Mouse (Mus musculus) adipocyte (in vitro differentiated cells): ENCODE measurements around the gene Rbx1.
"Not testable (repeated sequence)": the region's sequence is repeated elsewhere in the genome, so short reads cannot be mapped to it uniquely, and the experiment has no call there.

Experiments
- DNase-seq: peaks from one replicate; pipeline ENCODE4 v3.0.0-alpha.2; 2016; ENCODE audit warnings: low spot score

Gene Rbx1

GRCm38 (mm10) chr15:81465901-81466737 lies at the start of gene Rbx1:
TSS of gene Rbx1 (plus strand) at chr15:81466296.
- peak; percentile 97 for DNase-seq

GRCm38 (mm10) chr15:81416763-81417310 lies 49.3 kb upstream of the Rbx1 start:
- not testable (repeated sequence) for DNase-seq

- DNase-seq, result no peak
Observed at GRCm38 (mm10) chr15:81418065-81418464, 48.0 kb upstream of the Rbx1 start.

- peak; percentile 35 for DNase-seq
Observed at GRCm38 (mm10) chr15:81421454-81421853, 44.6 kb upstream of the Rbx1 start.

- peak; percentile 76 for DNase-seq
Observed at GRCm38 (mm10) chr15:81422156-81422681, 43.9 kb upstream of the Rbx1 start.

- DNase-seq, result no peak
Observed at GRCm38 (mm10) chr15:81425311-81425710, 40.8 kb upstream of the Rbx1 start.

- no peak for DNase-seq
Observed at GRCm38 (mm10) chr15:81427947-81428346, 38.1 kb upstream of the Rbx1 start.

- DNase-seq, result peak; percentile 57
Observed at GRCm38 (mm10) chr15:81431195-81431594, 34.9 kb upstream of the Rbx1 start.

- no peak for DNase-seq
Observed at GRCm38 (mm10) chr15:81438345-81438744, 27.8 kb upstream of the Rbx1 start.

GRCm38 (mm10) chr15:81439236-81439635 lies 26.9 kb upstream of the Rbx1 start:
- no peak for DNase-seq

GRCm38 (mm10) chr15:81448463-81448862 lies 17.6 kb upstream of the Rbx1 start:
- DNase-seq, result peak; percentile 82

GRCm38 (mm10) chr15:81461523-81461922 lies 4.6 kb upstream of the Rbx1 start:
- DNase-seq, result no peak

GRCm38 (mm10) chr15:81465016-81465660 lies 958 bp upstream of the Rbx1 start:
- no peak for DNase-seq

GRCm38 (mm10) chr15:81466738-81467113 lies 630 bp downstream of the Rbx1 start:
- DNase-seq, result no peak

- no peak for DNase-seq
Observed at GRCm38 (mm10) chr15:81470735-81471134, 4.6 kb downstream of the Rbx1 start.

- DNase-seq, result no peak
Observed at GRCm38 (mm10) chr15:81472256-81472655, 6.2 kb downstream of the Rbx1 start.

GRCm38 (mm10) chr15:81475654-81476053 lies 9.6 kb downstream of the Rbx1 start:
- DNase-seq, result peak; percentile 23

- DNase-seq, result no peak
Observed at GRCm38 (mm10) chr15:81476597-81476996, 10.5 kb downstream of the Rbx1 start.

GRCm38 (mm10) chr15:81479446-81480213 lies 13.5 kb downstream of the Rbx1 start:
- DNase-seq, result no peak

- DNase-seq, result not testable (repeated sequence)
Observed at GRCm38 (mm10) chr15:81480284-81480683, 14.2 kb downstream of the Rbx1 start.

- no peak for DNase-seq
Observed at GRCm38 (mm10) chr15:81480977-81481379, 14.9 kb downstream of the Rbx1 start.

GRCm38 (mm10) chr15:81482966-81483365 lies 16.9 kb downstream of the Rbx1 start:
- no peak for DNase-seq
